Mouse (Mus musculus) brain, embryonic 14.5 days (tissue): ENCODE results near the gene Ibsp.
A peak's percentile ranks its signal among the peaks of the same experiment; 100 is the strongest.

ENCODE experiments used
- CTCF ChIP-seq: fragments of 200-500 bp; IDR thresholded peaks from 2 replicates; pipeline ENCODE4 v1.5.1; 2012; ENCODE audit warnings: inconsistent platforms, mild to moderate bottlenecking, moderate library complexity, borderline replicate concordance; ENCODE audit not compliant: insufficient read depth, insufficient read length; ENCODE audit errors: extremely low read depth
- POLR2A ChIP-seq: fragments of 200-500 bp; IDR thresholded peaks from 2 replicates; pipeline ENCODE4 v1.6.1; 2012; ENCODE audit warnings: mild to moderate bottlenecking, inconsistent platforms, borderline replicate concordance; ENCODE audit not compliant: poor library complexity, insufficient read depth, insufficient read length, severe bottlenecking; ENCODE audit errors: extremely low read depth

DNA sequence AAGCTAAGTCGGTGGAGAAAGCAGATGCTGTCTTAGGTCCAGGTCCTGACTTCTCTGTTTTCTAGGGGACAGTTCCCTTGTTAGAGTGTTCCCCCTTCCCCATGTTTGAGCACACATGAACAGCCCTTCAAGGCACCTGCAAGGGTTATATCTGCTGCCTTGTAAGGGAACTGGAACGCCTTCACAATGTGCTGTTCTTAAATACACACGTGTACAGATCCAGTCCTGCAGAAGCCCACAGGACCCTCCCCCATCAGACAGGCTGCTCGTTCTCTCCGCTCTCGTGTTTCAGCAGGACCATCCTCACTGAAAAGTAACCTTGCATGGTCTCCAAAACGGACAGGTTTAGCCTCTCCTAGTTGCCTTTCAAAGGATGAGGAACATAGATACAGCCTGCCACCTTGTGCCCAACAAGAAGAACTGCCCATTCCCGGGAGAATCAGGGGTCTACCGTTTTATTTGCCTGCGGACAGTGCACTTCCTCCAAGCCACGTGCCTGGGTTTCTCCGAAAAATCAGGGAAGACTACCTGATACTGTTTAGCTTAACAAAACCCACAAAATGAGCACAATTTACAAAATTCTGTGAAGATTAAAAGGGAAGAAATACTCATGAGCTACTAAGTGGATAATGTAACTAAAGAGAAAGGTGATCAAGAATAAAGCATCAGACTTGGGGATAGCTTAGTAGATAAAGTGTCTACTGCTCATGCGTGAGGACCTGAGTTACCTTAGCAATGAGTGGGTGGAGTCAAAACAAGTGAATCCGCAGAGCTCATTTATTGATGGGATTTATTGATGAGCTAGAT, 40.9 kb downstream of the Ibsp start:
- TF ChIP-seq CTCF (peak; percentile 85), POLR2A (no peak)
